Mouse (Mus musculus): ENCODE results near the gene Gm9821. TPM values are rescaled to one million over a fixed set of nuclear protein-coding genes. Genes with fewer than 3 reads are reported as not detected.

Gm9821 gene
- polyA plus RNA-seq, 1 experiment from 2014 or later: 0.69 TPM

DNA sequence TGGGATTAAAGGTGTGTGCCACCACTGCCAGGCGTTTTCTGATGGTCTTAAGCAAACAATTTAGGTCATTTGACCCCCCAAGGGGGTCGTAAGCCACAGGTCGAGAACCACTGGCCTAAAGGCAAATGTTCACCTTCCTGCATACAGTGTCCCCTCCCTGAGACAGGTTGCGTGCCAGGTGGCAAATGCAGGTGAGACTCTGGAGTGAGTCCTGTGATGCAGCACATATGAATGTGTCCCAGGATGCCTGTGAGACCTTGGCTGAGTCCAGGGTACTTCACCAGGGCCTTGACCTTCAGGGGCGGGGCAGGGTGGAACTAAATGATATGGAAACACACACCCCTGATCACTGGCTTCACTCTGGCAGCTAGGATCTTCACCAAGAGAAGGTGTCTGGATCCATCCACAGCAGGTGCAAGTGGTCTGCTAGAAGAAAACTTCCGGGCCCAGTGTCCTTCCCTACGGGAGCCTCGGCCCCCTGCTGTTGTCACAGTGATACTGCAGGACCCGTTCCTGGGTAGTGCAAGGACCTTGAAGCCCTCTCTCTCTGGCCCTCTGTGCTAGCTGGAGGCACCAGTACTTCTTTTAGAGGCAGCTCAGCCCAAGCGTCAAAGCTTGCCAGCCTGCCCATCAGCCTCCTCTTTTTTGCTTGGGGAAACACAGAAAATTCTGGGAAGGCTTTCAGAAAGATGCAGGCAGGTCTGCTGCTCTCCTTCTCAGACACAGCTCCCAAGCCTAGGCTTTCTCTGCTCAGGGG, 13.4 kb downstream of the Gm9821 start:
- ChIA-PET CTCF (interaction anchor here (1.0 to 5.8 kb wide), 4 partner anchors 9 to 31 kb away, joined by 3 to 63 read pairs (median 8); partner anchors contain the start of gene Gm9821), POLR2A (interaction anchor here (1.1 to 1.4 kb wide), 2 partner anchors 11 to 12 kb away, joined by 3 to 6 read pairs; no protein-coding TSS in a partner anchor)
- in situ Hi-C loops (cut with MboI; ENCODE audit: low pct_unique_long_range_greater_than_20kb): no loop called here
- no peak for ATAC-seq
- TF ChIP-seq CTCF (IDR thresholded peaks at IDR 0.05): no peak
- DNase-seq (ENCODE audit: low read depth, low spot score): no peak
- H3K27me3 ChIP-seq: no peaks in the 10 kb centered on the region

DNA sequence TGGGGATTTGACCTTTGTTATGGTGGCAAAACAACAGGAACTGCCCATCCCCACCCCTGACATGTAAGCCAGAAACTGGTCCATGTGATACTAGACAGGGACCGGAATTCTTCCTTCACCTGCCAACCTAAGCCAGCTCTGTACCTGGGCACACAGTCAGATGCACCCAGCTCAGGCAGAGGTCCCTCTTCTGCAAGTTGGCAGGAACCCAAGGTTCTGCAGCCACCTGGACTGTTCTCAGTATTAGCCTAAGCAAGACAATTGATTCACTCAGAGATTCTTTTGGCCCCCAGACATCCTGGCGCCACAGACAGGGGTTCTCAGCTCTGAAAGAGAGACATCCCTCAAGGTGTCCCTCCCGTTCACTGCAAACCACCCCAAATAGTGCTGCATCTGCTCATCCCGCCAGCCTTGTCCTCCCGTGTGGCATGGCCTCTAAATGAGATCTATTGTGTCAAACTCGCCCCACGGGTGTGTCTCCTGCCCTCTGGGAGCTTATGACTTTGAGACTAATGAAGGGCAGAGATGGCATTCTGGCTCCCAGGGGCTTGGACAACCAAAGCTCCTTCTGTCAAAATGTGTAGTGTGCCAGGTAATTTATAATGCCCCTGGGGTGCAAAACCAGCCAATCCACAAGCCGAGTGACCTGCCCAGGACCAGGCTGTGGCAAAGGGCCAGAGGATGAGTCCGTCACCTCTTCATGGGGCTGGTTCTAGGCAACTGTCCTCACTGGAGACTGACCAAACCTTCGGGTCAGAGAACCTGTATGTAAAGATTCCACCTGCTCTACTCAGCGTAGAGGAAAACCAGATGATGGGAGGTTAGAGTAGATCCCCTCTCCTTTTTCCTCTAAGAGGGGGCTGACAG, 14.3 kb downstream of the Gm9821 start:
- ATAC-seq (no peak), DNase-seq (ENCODE audit: low read depth, low spot score) (no peak)
- no peaks in the 10 kb centered on the region for H3K27me3 ChIP-seq
- CTCF ChIA-PET: interaction anchor here (1.0 to 5.8 kb wide), 4 partner anchors 10 to 31 kb away, joined by 3 to 63 read pairs (median 8); partner anchors contain the start of gene Gm9821
- in situ Hi-C loops (cut with MboI; ENCODE audit: low pct_unique_long_range_greater_than_20kb): no loop called here
- POLR2A ChIA-PET: interaction anchor here (0.7 to 1.4 kb wide), 2 partner anchors 12 to 225 kb away, joined by 4 to 6 read pairs; no protein-coding TSS in a partner anchor
- no peak for TF ChIP-seq CTCF (IDR thresholded peaks at IDR 0.05)

DNA sequence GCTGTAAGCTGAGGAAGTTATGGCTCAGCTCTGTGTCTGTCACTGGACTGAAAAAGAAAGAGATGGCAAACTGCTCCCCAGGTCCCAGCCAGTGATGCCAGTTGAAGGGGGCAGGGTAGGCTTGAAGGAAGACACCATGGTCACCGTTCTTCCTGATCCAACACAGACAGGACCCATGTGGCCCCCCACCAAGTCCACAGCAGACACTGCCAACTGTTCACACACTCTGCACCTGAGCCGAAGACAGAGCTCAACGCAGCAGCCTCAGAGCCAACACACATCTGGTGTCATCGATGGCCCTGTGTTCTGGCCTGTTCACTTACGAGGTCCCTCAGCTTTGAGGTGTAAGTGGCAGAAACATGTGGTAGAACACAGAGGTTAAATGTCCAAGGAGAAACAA, 15.0 kb downstream of the Gm9821 start:
- H3K27me3 ChIP-seq: peaks cover 3% of the 10 kb centered on the region
- DNase-seq (ENCODE audit: low read depth, low spot score): no peak
- TF ChIP-seq CTCF (IDR thresholded peaks at IDR 0.05): no peak
- in situ Hi-C loops (cut with MboI; ENCODE audit: low pct_unique_long_range_greater_than_20kb): no loop called here
- ChIA-PET POLR2A (interaction anchor here (0.7 to 1.4 kb wide), 2 partner anchors 13 to 225 kb away, joined by 4 to 6 read pairs; no protein-coding TSS in a partner anchor), CTCF (interaction anchor here (1.4 to 5.8 kb wide), 3 partner anchors 11 to 17 kb away, joined by 3 to 63 read pairs (median 14); partner anchors contain the start of gene Gm9821)
- ATAC-seq: no peak

DNA sequence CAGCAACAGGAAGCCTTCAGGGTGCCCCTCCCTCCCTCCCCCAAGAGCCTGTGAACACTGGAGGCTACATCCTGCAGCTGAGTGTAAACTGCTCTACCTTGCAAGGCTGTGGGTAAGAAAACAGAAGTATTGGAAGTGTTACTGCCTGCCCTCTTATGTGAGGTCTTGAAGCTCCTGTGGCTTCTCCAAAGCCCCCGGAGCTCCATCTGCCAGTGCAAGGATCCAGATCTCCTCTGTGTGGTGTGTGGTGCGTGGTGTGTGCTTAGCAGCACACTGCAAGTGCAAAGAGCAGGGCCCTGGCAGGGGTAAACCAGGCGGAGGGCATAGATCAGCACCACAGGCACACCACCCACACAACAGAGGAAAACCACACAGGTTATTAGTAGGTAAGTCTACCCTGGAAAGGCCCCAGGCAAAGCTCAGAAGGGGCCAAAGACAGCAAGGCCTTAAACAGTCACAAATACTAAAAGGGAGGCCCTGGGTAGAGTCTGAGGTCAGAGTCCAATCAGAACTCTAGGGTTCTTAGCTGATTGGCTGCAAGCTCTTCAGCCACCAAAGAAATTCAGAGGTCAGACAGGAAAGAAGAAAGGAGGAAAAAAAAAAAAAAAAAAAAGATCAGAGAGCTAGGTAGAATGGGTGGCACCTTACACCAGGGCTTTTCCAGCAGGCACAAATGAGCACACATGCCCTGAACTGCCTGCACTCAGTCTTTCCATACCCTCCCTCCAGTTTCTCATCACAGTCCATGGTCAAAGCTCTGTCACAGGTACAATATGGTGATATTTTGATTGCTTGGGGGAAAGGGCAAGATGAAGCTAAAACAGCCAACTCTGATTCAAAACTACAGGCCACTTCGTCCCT, 16.6 kb downstream of the Gm9821 start:
- ATAC-seq (no peak), DNase-seq (ENCODE audit: low read depth, low spot score) (no peak)
- CTCF ChIA-PET: interaction anchor here (2.6 to 5.8 kb wide), 3 partner anchors 8 to 25 kb away, joined by 10 to 63 read pairs (median 11); partner anchors contain the start of gene Gm9821

DNA sequence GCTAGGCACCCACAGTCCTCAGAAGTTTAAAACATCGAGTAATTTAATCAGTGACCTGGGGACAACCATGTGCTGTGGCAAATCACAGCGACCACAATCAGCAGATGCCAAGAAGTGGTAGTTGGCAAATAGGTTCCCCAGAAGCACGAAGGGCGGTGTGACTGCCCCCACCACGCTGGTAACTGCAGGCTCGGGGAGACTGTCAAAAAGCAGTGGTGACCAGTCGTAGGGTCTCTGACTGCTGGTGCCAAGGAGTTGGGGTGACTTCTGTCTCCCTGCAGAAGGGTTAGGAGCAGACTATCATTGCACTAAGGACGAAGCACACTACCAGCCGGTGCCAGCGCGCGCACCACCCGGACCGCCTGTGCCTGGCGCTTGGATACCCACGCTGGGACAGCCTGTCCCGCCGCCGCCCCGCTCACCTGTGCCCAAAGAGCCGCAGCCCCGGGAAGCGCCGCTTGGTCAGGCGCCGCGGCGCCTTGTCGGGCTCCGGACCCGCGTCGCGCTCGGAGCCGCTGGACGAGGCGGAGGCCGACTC, 17.4 kb downstream of the Gm9821 start:
- TF ChIP-seq CTCF (IDR thresholded peaks at IDR 0.05): no peak

More for the DNA sequence above, 16.6 kb downstream of the Gm9821 start:
- TF ChIP-seq CTCF (IDR thresholded peaks at IDR 0.05): no peak
- in situ Hi-C loops (cut with MboI; ENCODE audit: low pct_unique_long_range_greater_than_20kb): no loop called here
- POLR2A ChIA-PET: interaction anchor here (0.6 to 1.4 kb wide), 3 partner anchors 13 to 434 kb away, joined by 4 to 6 read pairs (median 4); partner anchors contain the start of gene Mdk
- H3K27me3 ChIP-seq: peaks cover 5% of the 10 kb centered on the region

DNA sequence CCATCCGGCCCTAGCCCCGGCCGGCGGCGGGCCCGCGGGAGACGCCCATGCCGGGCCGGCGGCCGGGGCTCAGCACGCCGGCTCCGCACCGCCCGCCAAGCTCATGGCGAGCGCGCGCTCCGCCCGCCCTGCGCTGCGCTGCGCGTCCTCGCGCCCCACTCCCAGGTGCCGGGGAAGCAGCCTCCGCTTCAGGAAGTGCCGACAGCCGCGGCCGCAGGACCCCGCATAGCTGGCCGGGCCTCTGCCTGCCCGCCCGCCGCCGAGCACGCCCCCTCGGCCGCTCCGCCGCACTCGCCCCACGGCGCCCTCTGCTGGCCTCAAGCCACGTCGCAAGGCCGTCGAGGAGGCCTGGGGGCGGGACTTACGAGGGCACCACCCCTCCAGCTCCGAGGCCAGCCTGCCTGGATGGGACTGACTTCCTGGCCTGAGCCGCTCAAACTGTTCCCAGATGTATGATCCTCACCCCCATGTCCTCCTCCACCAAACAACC, 18.0 kb downstream of the Gm9821 start:
- POLR2A ChIA-PET: no interaction called here
- ATAC-seq: peak; percentile 88
- no peak for TF ChIP-seq CTCF (IDR thresholded peaks at IDR 0.05)
- H3K27me3 ChIP-seq: peaks cover 5% of the 10 kb centered on the region
- CTCF ChIA-PET: interaction anchor here (1.0 to 5.8 kb wide), 5 partner anchors 9 to 24 kb away, joined by 5 to 63 read pairs (median 10); partner anchors contain the start of gene Gm9821
- DNase-seq (ENCODE audit: low read depth, low spot score): no peak
- in situ Hi-C loops (cut with MboI; ENCODE audit: low pct_unique_long_range_greater_than_20kb): no loop called here

More for the DNA sequence above, 17.4 kb downstream of the Gm9821 start:
- no peak for DNase-seq (ENCODE audit: low read depth, low spot score)
- in situ Hi-C loops (cut with MboI; ENCODE audit: low pct_unique_long_range_greater_than_20kb): no loop called here
- peaks cover 5% of the 10 kb centered on the region for H3K27me3 ChIP-seq
- POLR2A ChIA-PET: interaction anchor here (0.7 to 1.4 kb wide), 2 partner anchors 13 to 433 kb away, joined by 4 read pairs; no protein-coding TSS in a partner anchor
- CTCF ChIA-PET: interaction anchor here (1.3 to 5.8 kb wide), 4 partner anchors 9 to 25 kb away, joined by 5 to 63 read pairs (median 10); partner anchors contain the start of gene Gm9821
- peak; percentile 34 for ATAC-seq

DNA sequence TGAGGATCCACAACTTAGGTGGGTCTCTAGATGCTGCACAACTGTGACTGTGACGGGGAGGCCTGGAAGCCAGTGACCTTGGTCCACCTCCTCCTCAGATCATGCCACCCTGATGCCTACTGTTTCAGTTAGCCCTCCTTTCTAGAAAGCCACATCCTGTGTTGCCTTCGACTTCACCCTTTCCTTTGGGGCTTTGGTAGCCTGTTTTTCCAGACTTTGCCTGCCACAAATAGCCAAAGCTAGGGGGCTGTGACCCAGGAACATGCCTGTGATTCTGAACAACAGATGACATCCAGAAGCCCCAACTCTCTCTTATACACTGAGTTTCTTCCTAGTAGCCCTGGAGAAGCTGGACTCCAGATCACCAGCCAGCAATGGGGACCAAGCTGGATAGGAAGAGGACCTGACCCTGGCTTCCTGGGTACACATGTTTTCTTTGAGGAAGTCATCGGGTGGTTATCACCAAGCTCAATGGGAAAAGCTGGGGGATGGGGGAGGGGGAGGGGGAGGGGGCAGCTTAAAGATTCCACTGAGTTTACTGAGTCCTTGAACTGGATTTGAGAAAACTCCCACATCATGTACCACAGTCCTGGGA, 19.2 kb downstream of the Gm9821 start:
- in situ Hi-C loops (cut with MboI; ENCODE audit: low pct_unique_long_range_greater_than_20kb): no loop called here
- CTCF ChIA-PET: interaction anchor here (1.0 to 5.8 kb wide), 4 partner anchors 9 to 23 kb away, joined by 5 to 63 read pairs (median 10); partner anchors contain the start of gene Gm9821
- DNase-seq (ENCODE audit: low read depth, low spot score) (no peak), ATAC-seq (no peak)
- peaks cover 5% of the 10 kb centered on the region for H3K27me3 ChIP-seq
- TF ChIP-seq CTCF (IDR thresholded peaks at IDR 0.05): no peak
- POLR2A ChIA-PET: no interaction called here

DNA sequence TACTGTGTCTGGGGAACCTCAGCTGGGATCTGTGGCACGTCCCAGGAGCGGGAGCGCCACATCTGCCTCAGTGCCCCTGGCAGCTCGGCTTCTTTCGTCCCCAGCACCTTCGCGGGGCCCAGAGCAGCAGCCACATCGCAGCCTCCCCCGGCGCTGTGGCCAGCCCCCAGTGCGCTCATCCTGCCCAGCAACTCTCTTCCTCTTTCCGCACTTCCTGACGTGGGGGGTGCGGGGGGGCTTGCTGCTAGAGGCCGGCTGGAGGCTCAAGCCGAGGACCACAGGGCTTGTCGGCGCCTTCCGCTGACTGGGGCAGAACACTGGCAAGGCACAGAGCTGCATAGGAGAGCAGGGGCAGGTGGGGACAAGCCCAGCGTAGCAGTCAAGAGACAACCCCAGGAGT, 19.9 kb downstream of the Gm9821 start:
- no peak for ATAC-seq
- TF ChIP-seq CTCF (IDR thresholded peaks at IDR 0.05): no peak
- ChIA-PET CTCF (no interaction called here), POLR2A (no interaction called here)
- peaks cover 8% of the 10 kb centered on the region for H3K27me3 ChIP-seq
- DNase-seq (ENCODE audit: low read depth, low spot score): no peak
- in situ Hi-C loops (cut with MboI; ENCODE audit: low pct_unique_long_range_greater_than_20kb): no loop called here

DNA sequence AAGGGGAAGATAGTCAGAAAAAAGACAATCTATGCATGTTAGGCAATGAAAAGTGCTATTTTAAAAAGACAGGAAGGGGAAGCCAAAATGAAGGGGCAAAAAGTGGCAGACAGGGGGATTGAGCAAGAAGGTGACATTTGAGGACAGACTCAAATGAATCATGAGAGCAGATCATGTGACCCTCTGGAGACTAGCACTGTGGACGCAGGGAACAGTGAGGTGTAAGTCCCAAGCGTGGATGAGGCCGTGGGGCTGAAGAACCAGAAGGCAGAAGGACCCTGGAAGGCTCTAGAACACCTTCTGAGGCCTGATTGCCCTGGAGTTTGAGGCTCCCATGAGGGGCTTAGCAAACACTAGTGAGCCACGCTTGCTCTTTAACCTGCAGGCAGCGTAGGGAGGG, 20.9 kb downstream of the Gm9821 start:
- H3K27me3 ChIP-seq: peaks cover 8% of the 10 kb centered on the region
- ChIA-PET CTCF (no interaction called here), POLR2A (no interaction called here)
- ATAC-seq: no peak
- no peak for DNase-seq (ENCODE audit: low read depth, low spot score)
- in situ Hi-C loops (cut with MboI; ENCODE audit: low pct_unique_long_range_greater_than_20kb): no loop called here
- TF ChIP-seq CTCF (IDR thresholded peaks at IDR 0.05): no peak

Measured in Patski (cell line).